In genomic region chr11:29714789-29715188, GRCm38 (mm10) we compare ENCODE assay signal across 8 mouse cellular contexts. TPM values are rescaled to one million over a fixed set of nuclear protein-coding genes. Genes with fewer than 3 reads are reported as not detected.
DNase-seq lines count a peak whose midpoint lies in the region; ATAC-seq lines count a peak whose summit lies in the region.

No protein-coding gene starts in this region.

- H3K27ac ChIP-seq in kidney, embryonic 16.5 days (ENCODE audit: low read length), result no peak overlapping the region
- H3K27ac ChIP-seq in forebrain, embryonic 16.5 days (ENCODE audit: low read length), result no peak overlapping the region

- no peaks in the 10 kb centered on the region for H3K36me3 ChIP-seq in kidney, embryonic 16.5 days (ENCODE audit: insufficient read depth, low read length)
- peaks cover 2% of the 10 kb centered on the region; the same call in 1 of the 2 replicates for H3K36me3 ChIP-seq in forebrain, embryonic 16.5 days (ENCODE audit: control insufficient read depth, insufficient read depth)

- H3K9me3 ChIP-seq in kidney, embryonic 16.5 days (ENCODE audit: low read length), result no peaks in the 10 kb centered on the region
- H3K9me3 ChIP-seq in forebrain, embryonic 16.5 days (ENCODE audit: control insufficient read depth, low read length), result no peaks in the 10 kb centered on the region

- no peak overlapping the region for H3K9ac ChIP-seq in kidney, embryonic 16.5 days (replicated peaks; ENCODE audit: low read length)
- H3K9ac ChIP-seq in forebrain, embryonic 16.5 days (replicated peaks; ENCODE audit: low read depth, low read length), result no peak overlapping the region

- H3K4me3 ChIP-seq in kidney, embryonic 16.5 days (ENCODE audit: low read length), result no peak overlapping the region
- no peak overlapping the region for H3K4me3 ChIP-seq in forebrain, embryonic 16.5 days (replicated peaks; ENCODE audit: low read length)

- ATAC-seq in kidney, embryonic 16.5 days (ENCODE audit: low FRiP score, low TSS enrichment), result no peak
- ATAC-seq in forebrain, embryonic 16.5 days, result 0 out of 2 replicates have a peak, but pooled peaks have one; percentile 54

- no peak overlapping the region for H3K4me2 ChIP-seq in kidney, embryonic 16.5 days (replicated peaks; ENCODE audit: low read depth, low read length)
- H3K4me2 ChIP-seq in forebrain, embryonic 16.5 days (ENCODE audit: low read length), result no peak overlapping the region

- H3K4me1 ChIP-seq in kidney, embryonic 16.5 days (ENCODE audit: insufficient read depth, low read length), result peaks cover 8% of the 10 kb centered on the region
- H3K4me1 ChIP-seq in forebrain, embryonic 16.5 days (replicated peaks; ENCODE audit: control insufficient read depth, insufficient read depth, low read length), result peaks cover 5% of the 10 kb centered on the region; the same call in 1 of the 2 replicates

- peak; percentile 20 to 33 for DNase-seq in cerebellum, adult 18-20 months
- DNase-seq in cerebellum, adult 11 months, result no peak
- DNase-seq in kidney, adult 9 months, result peak; percentile 61
- peak; percentile 64 for DNase-seq in 416B (ENCODE audit: low read depth)
- DNase-seq in frontal cortex, postnatal 10 days (ENCODE audit: low spot score in 2 of 2), result no peak
- DNase-seq in adrenal gland, postnatal 25 days, result no peak

- whole genome bisulfite sequencing in kidney, embryonic 16.5 days, result 89% methylated on average over 2 of the region's 2 CpGs
- 89% methylated on average over 2 of the region's 2 CpGs for WGBS in forebrain, embryonic 16.5 days

- no peaks in the 10 kb centered on the region for H3K27me3 ChIP-seq in kidney, embryonic 16.5 days (ENCODE audit: insufficient read depth, low read length)
- H3K27me3 ChIP-seq in forebrain, embryonic 16.5 days (replicated peaks; ENCODE audit: control insufficient read depth, insufficient read depth, low read length), result no peaks in the 10 kb centered on the region

RNA-seq across cellular contexts. Expression of gene Rtn4, which starts 22.0 kb away (rescaled TPM):
- 42.8 and 44.0 TPM in 2 replicates for polyA plus RNA-seq in kidney, embryonic 16.5 days (2015; fragmentation: Nextera tagmentation; extraction: Ambion mirVana)
- 131 and 134 TPM in 2 replicates for polyA plus RNA-seq in forebrain, embryonic 16.5 days (2015; fragmentation: Nextera tagmentation; extraction: Ambion mirVana)
- total RNA-seq in adrenal gland, postnatal 25 days (2021), result 474 and 481 TPM in 2 replicates

Comparison
In these comparisons a context has a peak if more than half of its experiments do, and no peak if none do; other contexts are left out.
1. DNase-seq: peak in cerebellum, adult 18-20 months (2 of 2), kidney, adult 9 months (single experiment) and 416B (single experiment); none in cerebellum, adult 11 months (single experiment), frontal cortex, postnatal 10 days (0 of 2) and adrenal gland, postnatal 25 days (single experiment).